17 mouse cellular contexts compared by ENCODE assay signal in genomic region chr1:91239800-91240199, GRCm38 (mm10). TPM values are rescaled to one million over a fixed set of nuclear protein-coding genes. Genes with fewer than 3 reads are reported as not detected.
A peak's percentile ranks its signal among the peaks of the same experiment; 100 is the strongest.
DNase-seq lines count a peak whose midpoint lies in the region; ATAC-seq and TF ChIP-seq lines count a peak whose summit lies in the region.
"Had no signal": no experiment of that assay in that cellular context is flagged by ENCODE, and none has a peak within 500 bp of the region (broad histone marks: within the 10 kb centered on the region; RNA-seq: fewer than 3 reads in every experiment).

No protein-coding gene starts in this region.

- no peaks in the 10 kb centered on the region for H3K36me3 ChIP-seq in liver, embryonic 12.5 days
- no peaks in the 10 kb centered on the region for H3K36me3 ChIP-seq in liver, postnatal 0 days (replicated peaks; ENCODE audit: insufficient read depth, low read length)
- peaks cover 0 to 20% of the 10 kb centered on the region in 2 experiments; a peak in 2 of 4 replicates for H3K36me3 ChIP-seq in MEL (ENCODE audit: control insufficient read depth in 1 of 2, insufficient read depth in 2 of 2, low read length in 2 of 2)
- no peaks in the 10 kb centered on the region for H3K36me3 ChIP-seq in stomach, postnatal 0 days (ENCODE audit: control insufficient read depth, insufficient read depth, low read length)
- no peaks in the 10 kb centered on the region for H3K36me3 ChIP-seq in intestine, embryonic 15.5 days
- H3K36me3 ChIP-seq: embryonic facial prominence, embryonic 10.5 days; embryonic facial prominence, embryonic 13.5 days; forebrain, embryonic 12.5 days; forebrain, embryonic 15.5 days; heart, embryonic 10.5 days; heart, embryonic 13.5 days had no signal

- H3K9ac ChIP-seq in liver, embryonic 12.5 days, result no peak overlapping the region
- H3K9ac ChIP-seq in liver, postnatal 0 days (replicated peaks), result no peak overlapping the region
- no peak overlapping the region for H3K9ac ChIP-seq in MEL (ENCODE audit: control insufficient read depth, low read depth, low read length, poor library complexity, severe bottlenecking)
- H3K9ac ChIP-seq in stomach, postnatal 0 days (ENCODE audit: low read length), result no peak overlapping the region
- no peak overlapping the region for H3K9ac ChIP-seq in intestine, embryonic 15.5 days
- H3K9ac ChIP-seq: embryonic facial prominence, embryonic 13.5 days; forebrain, embryonic 12.5 days; forebrain, embryonic 15.5 days; heart, embryonic 13.5 days; hindbrain, embryonic 14.5 days had no signal

- WGBS in liver, embryonic 12.5 days (ENCODE audit: insufficient replicate concordance), result 28% methylated on average over 1 of the region's 1 CpGs
- 36% methylated on average over 1 of the region's 1 CpGs for WGBS in liver, postnatal 0 days (ENCODE audit: insufficient replicate concordance)
- 63% methylated on average over 1 of the region's 1 CpGs for WGBS in stomach, postnatal 0 days
- WGBS in intestine, embryonic 15.5 days, result 61% methylated on average over 1 of the region's 1 CpGs

- H3K27ac ChIP-seq in liver, embryonic 12.5 days, result no peak overlapping the region
- no peak overlapping the region for H3K27ac ChIP-seq in liver, postnatal 0 days (ENCODE audit: low read depth)
- H3K27ac ChIP-seq in MEL (ENCODE audit: control insufficient read depth, low read depth, low read length), result no peak overlapping the region
- H3K27ac ChIP-seq in stomach, postnatal 0 days (replicated peaks), result no peak overlapping the region
- H3K27ac ChIP-seq in intestine, embryonic 15.5 days, result no peak overlapping the region
- H3K27ac ChIP-seq: embryonic facial prominence, embryonic 10.5 days; embryonic facial prominence, embryonic 13.5 days; forebrain, embryonic 12.5 days; forebrain, embryonic 15.5 days; heart, embryonic 13.5 days; hindbrain, embryonic 14.5 days; hindbrain, postnatal 0 days had no signal

- peak; percentile 18; the same call in 1 of the 2 replicates for ATAC-seq in liver, embryonic 12.5 days
- no peak for ATAC-seq in liver, postnatal 0 days
- no peak for ATAC-seq in stomach, postnatal 0 days (ENCODE audit: low FRiP score, low TSS enrichment)
- ATAC-seq in intestine, embryonic 15.5 days, result no peak
- ATAC-seq: forebrain, embryonic 15.5 days had no signal

- H3K79me2 ChIP-seq in MEL (ENCODE audit: control insufficient read depth, insufficient read depth, low read length, poor library complexity), result no peaks in the 10 kb centered on the region

- H3K9me3 ChIP-seq in liver, embryonic 12.5 days (replicated peaks), result no peaks in the 10 kb centered on the region
- no peaks in the 10 kb centered on the region for H3K9me3 ChIP-seq in liver, postnatal 0 days (ENCODE audit: low read length)
- H3K9me3 ChIP-seq in MEL (replicated peaks; ENCODE audit: insufficient read depth, low read length), result no peaks in the 10 kb centered on the region
- no peaks in the 10 kb centered on the region for H3K9me3 ChIP-seq in stomach, postnatal 0 days (ENCODE audit: control insufficient read depth, low read length)
- no peaks in the 10 kb centered on the region for H3K9me3 ChIP-seq in intestine, embryonic 15.5 days
- H3K9me3 ChIP-seq: embryonic facial prominence, embryonic 10.5 days; embryonic facial prominence, embryonic 13.5 days; forebrain, embryonic 12.5 days; forebrain, embryonic 15.5 days; heart, embryonic 10.5 days; heart, embryonic 13.5 days had no signal

- no peak for TF ChIP-seq EP300 in liver, postnatal 0 days (IDR thresholded peaks at IDR 0.05; ENCODE audit: low read depth)
- peak in 1 of 2 experiments; percentile 32; a peak in 2 of 4 replicates for TF ChIP-seq EP300 in MEL (IDR thresholded peaks at IDR 0.05; ENCODE audit: low read depth in 1 of 2, low read length in 2 of 2)
- no peak for TF ChIP-seq EP300 in stomach, postnatal 0 days (optimal IDR thresholded peaks at IDR 0.05)

- peaks cover 5% of the 10 kb centered on the region; the same call in 1 of the 2 replicates for H3K27me3 ChIP-seq in liver, embryonic 12.5 days (replicated peaks)
- 0 out of 2 replicates have a peak, but pooled peaks cover 2% of the 10 kb centered on the region for H3K27me3 ChIP-seq in liver, postnatal 0 days (ENCODE audit: insufficient read depth, low read length)
- H3K27me3 ChIP-seq in MEL (ENCODE audit: control insufficient read depth in 1 of 2, insufficient read depth in 2 of 2, low read length in 2 of 2), result no peaks in the 10 kb centered on the region
- H3K27me3 ChIP-seq in stomach, postnatal 0 days (ENCODE audit: control insufficient read depth, insufficient read depth, low read length), result no peaks in the 10 kb centered on the region
- no peaks in the 10 kb centered on the region for H3K27me3 ChIP-seq in intestine, embryonic 15.5 days (replicated peaks)
- H3K27me3 ChIP-seq: embryonic facial prominence, embryonic 13.5 days; forebrain, embryonic 15.5 days; heart, embryonic 13.5 days had no signal

- no peak overlapping the region for H3K4me3 ChIP-seq in liver, embryonic 12.5 days
- no peak overlapping the region for H3K4me3 ChIP-seq in liver, postnatal 0 days (ENCODE audit: low read depth, low read length)
- H3K4me3 ChIP-seq in MEL (ENCODE audit: control insufficient read depth in 1 of 2, insufficient read depth in 1 of 2, low read depth in 2 of 2, low read length in 2 of 2), result no peak overlapping the region
- no peak overlapping the region for H3K4me3 ChIP-seq in stomach, postnatal 0 days (ENCODE audit: low read depth, low read length)
- H3K4me3 ChIP-seq in intestine, embryonic 15.5 days (replicated peaks), result no peak overlapping the region
- H3K4me3 ChIP-seq: embryonic facial prominence, embryonic 10.5 days; embryonic facial prominence, embryonic 13.5 days; erythroblast, embryonic 14.5 days; forebrain, embryonic 12.5 days; forebrain, embryonic 15.5 days; heart, embryonic 10.5 days; heart, embryonic 13.5 days had no signal

- TF ChIP-seq RAD21 in MEL (IDR thresholded peaks at IDR 0.05; ENCODE audit: low read depth, low read length), result no peak

- TF ChIP-seq POLR2A in MEL (IDR thresholded peaks at IDR 0.05; ENCODE audit: control insufficient read depth in 1 of 2, insufficient read depth in 1 of 2, low read depth in 1 of 2, low read length in 2 of 2, poor library complexity in 1 of 2), result no peak

- peaks cover 25% of the 10 kb centered on the region for H3K4me1 ChIP-seq in liver, embryonic 12.5 days
- H3K4me1 ChIP-seq in liver, postnatal 0 days (ENCODE audit: insufficient read depth), result peaks cover 9% of the 10 kb centered on the region
- peaks cover 22% of the 10 kb centered on the region in 2 experiments for H3K4me1 ChIP-seq in MEL (ENCODE audit: control insufficient read depth in 1 of 2, insufficient read depth in 2 of 2, low read length in 2 of 2)
- no peaks in the 10 kb centered on the region for H3K4me1 ChIP-seq in stomach, postnatal 0 days (replicated peaks; ENCODE audit: control insufficient read depth, insufficient read depth)
- no peaks in the 10 kb centered on the region for H3K4me1 ChIP-seq in intestine, embryonic 15.5 days (replicated peaks)
- H3K4me1 ChIP-seq: embryonic facial prominence, embryonic 10.5 days; embryonic facial prominence, embryonic 13.5 days; forebrain, embryonic 12.5 days; forebrain, embryonic 15.5 days had no signal

- no peak overlapping the region for H3K4me2 ChIP-seq in liver, embryonic 12.5 days
- no peak overlapping the region for H3K4me2 ChIP-seq in liver, postnatal 0 days (ENCODE audit: low read depth, low read length)
- H3K4me2 ChIP-seq in stomach, postnatal 0 days (replicated peaks; ENCODE audit: low read depth), result no peak overlapping the region
- no peak overlapping the region for H3K4me2 ChIP-seq in intestine, embryonic 15.5 days (replicated peaks)
- H3K4me2 ChIP-seq: embryonic facial prominence, embryonic 13.5 days; forebrain, embryonic 12.5 days; forebrain, embryonic 15.5 days; heart, embryonic 13.5 days; hindbrain, embryonic 14.5 days had no signal

- DNase-seq in liver, postnatal 0 days, result no peak
- peak; percentile 87 for DNase-seq in 3T3-L1 (ENCODE audit: low read depth, low spot score)
- DNase-seq in MEL (ENCODE audit: low read depth, low spot score), result peak; percentile 71
- peak; percentile 7 for DNase-seq in stomach, postnatal 0 days (ENCODE audit: low spot score)
- no peak for DNase-seq in heart, adult 9 months (ENCODE audit: low spot score in 2 of 2)
- DNase-seq: cerebellum, adult 11-12 months had no signal

- TF ChIP-seq CTCF in liver, postnatal 0 days (IDR thresholded peaks at IDR 0.05; ENCODE audit: low read depth), result no peak
- TF ChIP-seq CTCF in MEL (IDR thresholded peaks at IDR 0.05 in 2 of 3, conservative IDR thresholded peaks at IDR 0.05 in 1 of 3; ENCODE audit: control insufficient read depth in 1 of 3, insufficient read depth in 1 of 3, low read depth in 2 of 3, low read length in 3 of 3, poor library complexity in 1 of 3, severe bottlenecking in 1 of 3), result no peak
- no peak for TF ChIP-seq CTCF in stomach, postnatal 0 days (IDR thresholded peaks at IDR 0.05; ENCODE audit: low read depth)

TF ChIP-seq in MEL, 35 proteins besides CTCF, POLR2A, EP300 and RAD21:
- TF ChIP-seq ZNF384 (IDR thresholded peaks at IDR 0.05; ENCODE audit: low read depth, low read length) (no peak), JUND (IDR thresholded peaks at IDR 0.05; ENCODE audit: low read depth, low read length) (0 out of 2 replicates have a peak, but pooled peaks have one; percentile 45)
TF ChIP-seq in MEL: peak in this region for 1.

RNA-seq across cellular contexts. Expression of gene Ube2f, which starts 10.3 kb away (rescaled TPM):
- 71.6 and 73.4 TPM in 2 replicates for polyA plus RNA-seq in liver, embryonic 12.5 days (2016; fragmentation: Nextera tagmentation; extraction: Ambion mirVana)
- polyA plus RNA-seq in liver, postnatal 0 days (2015; fragmentation: Nextera tagmentation; extraction: Ambion mirVana), result 49.1 and 53.0 TPM in 2 replicates
- 50.0 and 57.4 TPM in 2 replicates for total RNA-seq in MEL (2012; rRNA removed)
- polyA plus RNA-seq in MEL (2012; ENCODE audit: insufficient read depth in 1 of 2, insufficient read length in 2 of 2, low read depth in 1 of 2, low replicate concordance in 2 of 2, missing spikeins in 1 of 2), result 10 to 100 TPM in 1 of 2 experiments, not detected in 1; 71.3 TPM
- polyA plus RNA-seq in stomach, postnatal 0 days (2015; fragmentation: Nextera tagmentation; extraction: Ambion mirVana), result 56.9 and 61.7 TPM in 2 replicates
- polyA plus RNA-seq in intestine, embryonic 15.5 days (2015; fragmentation: Nextera tagmentation; extraction: Ambion mirVana), result 65.1 and 66.7 TPM in 2 replicates

RNA-seq across cellular contexts. Expression of gene Scly, which starts 58.3 kb away (rescaled TPM):
- 28.8 and 30.0 TPM in 2 replicates for polyA plus RNA-seq in liver, embryonic 12.5 days (2016; fragmentation: Nextera tagmentation; extraction: Ambion mirVana)
- 26.3 and 26.5 TPM in 2 replicates for polyA plus RNA-seq in liver, postnatal 0 days (2015; fragmentation: Nextera tagmentation; extraction: Ambion mirVana)
- total RNA-seq in MEL (2012; rRNA removed), result 19.3 and 23.1 TPM in 2 replicates
- polyA plus RNA-seq in MEL (2012; ENCODE audit: insufficient read depth in 1 of 2, insufficient read length in 2 of 2, low read depth in 1 of 2, low replicate concordance in 2 of 2, missing spikeins in 1 of 2), result 10 to 100 TPM in 1 of 2 experiments, not detected in 1; 48.8 TPM
- 8.2 and 8.9 TPM in 2 replicates for polyA plus RNA-seq in stomach, postnatal 0 days (2015; fragmentation: Nextera tagmentation; extraction: Ambion mirVana)
- 18.6 and 21.7 TPM in 2 replicates for polyA plus RNA-seq in intestine, embryonic 15.5 days (2015; fragmentation: Nextera tagmentation; extraction: Ambion mirVana)

Comparison
In these comparisons a context has a peak if more than half of its experiments do, and no peak if none do; other contexts are left out.
1. DNase-seq: peak in 3T3-L1 (single experiment), MEL (single experiment) and stomach, postnatal 0 days (single experiment); none in liver, postnatal 0 days (single experiment) and heart, adult 9 months (0 of 2).